In genomic region chr19:57240259-57240658, GRCm38 (mm10) we compare ENCODE assay signal across 20 mouse cellular contexts.
DNase-seq lines count a peak whose midpoint lies in the region; ATAC-seq lines count a peak whose summit lies in the region.
"Had no signal": no experiment of that assay in that cellular context is flagged by ENCODE, and none has a peak within 500 bp of the region (broad histone marks: within the 10 kb centered on the region; RNA-seq: fewer than 3 reads in every experiment).

No protein-coding gene starts in this region.

- no peaks in the 10 kb centered on the region for H3K9me3 ChIP-seq in heart, embryonic 12.5 days (replicated peaks)
- no peaks in the 10 kb centered on the region for H3K9me3 ChIP-seq in heart, embryonic 16.5 days (replicated peaks; ENCODE audit: control insufficient read depth, low read length)
- H3K9me3 ChIP-seq: embryonic facial prominence, embryonic 10.5 days; neural tube, embryonic 13.5 days had no signal

- H3K36me3 ChIP-seq in heart, embryonic 12.5 days, result no peaks in the 10 kb centered on the region
- H3K36me3 ChIP-seq in heart, embryonic 16.5 days (ENCODE audit: control insufficient read depth, insufficient read depth), result no peaks in the 10 kb centered on the region
- H3K36me3 ChIP-seq: embryonic facial prominence, embryonic 10.5 days; neural tube, embryonic 13.5 days had no signal

- no peak overlapping the region for H3K9ac ChIP-seq in heart, embryonic 12.5 days
- no peak overlapping the region for H3K9ac ChIP-seq in heart, embryonic 16.5 days (ENCODE audit: low read length)
- H3K9ac ChIP-seq: lung, embryonic 14.5 days; neural tube, embryonic 13.5 days had no signal

- no peaks in the 10 kb centered on the region for H3K27me3 ChIP-seq in heart, embryonic 12.5 days (replicated peaks)
- no peaks in the 10 kb centered on the region for H3K27me3 ChIP-seq in heart, embryonic 16.5 days (ENCODE audit: control insufficient read depth, insufficient read depth, low read length)
- H3K27me3 ChIP-seq: neural tube, embryonic 13.5 days had no signal

- H3K4me1 ChIP-seq in heart, embryonic 12.5 days (replicated peaks), result peaks cover 32% of the 10 kb centered on the region
- H3K4me1 ChIP-seq in heart, embryonic 16.5 days (ENCODE audit: control insufficient read depth, insufficient read depth, low read length), result peaks cover 36% of the 10 kb centered on the region

- peak overlapping the region; percentile 9; the same call in 1 of the 2 replicates for H3K27ac ChIP-seq in heart, embryonic 12.5 days (ENCODE audit: poor library complexity, severe bottlenecking)
- H3K27ac ChIP-seq in heart, embryonic 16.5 days (ENCODE audit: low read length), result peak overlapping the region; percentile 49
- H3K27ac ChIP-seq: embryonic facial prominence, embryonic 10.5 days; macrophage; neural tube, embryonic 13.5 days had no signal

- no peak overlapping the region for H3K4me2 ChIP-seq in heart, embryonic 12.5 days
- H3K4me2 ChIP-seq in heart, embryonic 16.5 days (ENCODE audit: low read depth, low read length), result no peak overlapping the region
- H3K4me2 ChIP-seq: liver, embryonic 11.5 days; lung, embryonic 14.5 days; midbrain, embryonic 11.5 days; neural tube, embryonic 13.5 days had no signal

- H3K4me3 ChIP-seq in heart, embryonic 12.5 days, result no peak overlapping the region
- no peak overlapping the region for H3K4me3 ChIP-seq in heart, embryonic 16.5 days (ENCODE audit: low read length)
- H3K4me3 ChIP-seq: embryonic facial prominence, embryonic 10.5 days; neural tube, embryonic 13.5 days had no signal

- 35% methylated on average over 6 of the region's 6 CpGs for WGBS in heart, embryonic 12.5 days
- WGBS in heart, embryonic 16.5 days, result 41% methylated on average over 6 of the region's 6 CpGs

- no peak for ATAC-seq in heart, embryonic 12.5 days (ENCODE audit: insufficient number of reproducible peaks, low FRiP score)
- ATAC-seq in heart, embryonic 16.5 days (replicated peaks; ENCODE audit: extremely low read depth, insufficient read depth, low FRiP score), result no peak
- ATAC-seq: forebrain, embryonic 14.5 days; hindbrain, embryonic 16.5 days had no signal

- DNase-seq in heart, adult 8-10 months (ENCODE audit: low spot score), result no peak
- DNase-seq in brain, adult 2 months (ENCODE audit: low read depth, low spot score), result peak; percentile 55
- peak; percentile 51 to 61 for DNase-seq in cerebellum, adult 18-20 months
- DNase-seq in adrenal gland, postnatal 36 days, result no peak
- no peak for DNase-seq in lung, postnatal 25 days (ENCODE audit: low spot score)
- no peak for DNase-seq in thymus, postnatal 25 days
- DNase-seq: kidney, adult 11 months; kidney, postnatal 10 days; layer of hippocampus, adult 9-11 months; lung, embryonic 14.5 days; right cerebral cortex, postnatal 25 days had no signal

Comparison
In these comparisons a context has a peak if more than half of its experiments do, and no peak if none do; other contexts are left out.
1. DNase-seq: peak in brain, adult 2 months (single experiment) and cerebellum, adult 18-20 months (2 of 2); none in heart, adult 8-10 months (single experiment), adrenal gland, postnatal 36 days (0 of 2), lung, postnatal 25 days (single experiment) and thymus, postnatal 25 days (single experiment).